Mouse (Mus musculus): ENCODE measurements at regions not wholly inside any gene's neighbourhood (a gene's known extent, or its start where the extent isn't known, plus 50 kb on each side); places are given as distances from the start of the nearest gene placed in this dataset.
A peak's percentile ranks its signal among the peaks of the same experiment; 100 is the strongest.

DNA sequence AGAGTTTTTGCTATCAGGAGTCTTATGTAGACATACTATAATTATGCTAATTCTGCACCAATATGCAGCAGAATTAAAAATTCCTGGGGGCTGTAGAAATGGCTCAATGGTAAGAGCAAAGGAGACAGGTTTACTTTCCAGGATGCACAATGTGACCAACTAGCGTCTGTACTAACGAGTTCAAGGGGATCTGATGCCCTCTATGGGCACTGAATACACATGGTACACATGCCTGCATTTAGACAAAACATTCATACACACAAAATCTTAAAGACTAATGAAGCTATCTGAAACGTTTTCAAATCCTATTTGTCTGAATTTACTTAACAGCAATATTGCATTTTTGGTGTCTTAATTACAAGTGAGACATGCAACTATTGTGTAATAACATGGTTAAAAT lies 254.8 kb downstream of the Etv1 start:
- Histone ChIP-seq H3K36me3 (replicated peaks in 1 of 2; ENCODE audit: control insufficient read depth in 1 of 2, insufficient read depth in 1 of 2, low read length in 1 of 2) (no peaks in the 10 kb centered on the region), H3K4me3 (replicated peaks in 1 of 3; ENCODE audit: low read depth in 2 of 3, low read length in 2 of 3, poor library complexity in 1 of 3) (no peak overlapping the region), H3K27me3 (replicated peaks) (no peaks in the 10 kb centered on the region), H3K79me2 (replicated peaks; ENCODE audit: control insufficient read depth, extremely low read depth, insufficient read depth, poor library complexity, severe bottlenecking) (no peaks in the 10 kb centered on the region), H3K9ac (ENCODE audit: insufficient read depth, low read depth) (no peak overlapping the region), H3K4me2 (ENCODE audit: insufficient read depth, low read depth, poor library complexity, severe bottlenecking) (no peak overlapping the region), H3K27ac (ENCODE audit: insufficient read depth, low read depth) (no peak overlapping the region), H3K4me1 (ENCODE audit: control insufficient read depth in 1 of 2, insufficient read depth in 2 of 2) (no peaks in the 10 kb centered on the region), H3K9me3 (replicated peaks; ENCODE audit: low read length) (no peaks in the 10 kb centered on the region)
- TF ChIP-seq SMC3 (IDR thresholded peaks at IDR 0.05; ENCODE audit: low read depth, low read length) (peak; percentile 75), ZNF384 (IDR thresholded peaks at IDR 0.05; ENCODE audit: low read depth, low read length) (no peak), RAD21 (IDR thresholded peaks at IDR 0.05; ENCODE audit: low read depth, low read length) (peak; percentile 81), MEF2A (IDR thresholded peaks at IDR 0.05; ENCODE audit: borderline replicate concordance, low read depth, low read length) (0 out of 2 replicates have a peak, but pooled peaks have one; percentile 17), NRF1 (IDR thresholded peaks at IDR 0.05; ENCODE audit: low read depth, low read length) (no peak), MAX (IDR thresholded peaks at IDR 0.05; ENCODE audit: low read length) (peak; percentile 59; the same call in 1 of the 2 replicates), ETS1 (conservative IDR thresholded peaks at IDR 0.05; ENCODE audit: low read depth, low read length) (no peak), E2F4 (IDR thresholded peaks at IDR 0.05; ENCODE audit: insufficient replicate concordance, low read depth, low read length) (no peak), USF1 (IDR thresholded peaks at IDR 0.05; ENCODE audit: low read depth, low read length) (no peak), GABPA (IDR thresholded peaks at IDR 0.05; ENCODE audit: insufficient replicate concordance, low read depth, low read length) (no peak), KAT2A (IDR thresholded peaks at IDR 0.05; ENCODE audit: insufficient replicate concordance, low read length) (no peak), ZC3H11A (IDR thresholded peaks at IDR 0.05; ENCODE audit: low read depth, low read length) (peak; percentile 32; the same call in 1 of the 2 replicates), MYC (IDR thresholded peaks at IDR 0.05; ENCODE audit: low read depth, low read length) (peak; percentile 79), CTCF (conservative IDR thresholded peaks at IDR 0.05 in 1 of 2, IDR thresholded peaks at IDR 0.05 in 1 of 2; ENCODE audit: low read depth in 2 of 2, low read length in 2 of 2) (peak; percentile 11 to 66; a peak in 2 of 4 replicates)
- in situ Hi-C loops (cut with MboI; ENCODE audit: low pct_ligation_motif_present, low pct_unique_long_range_greater_than_20kb, low sequenced_read_pairs), result no loop called here
- dilution Hi-C loops (cut with MboI; ENCODE audit: extremely low pct_ligation_motif_present, extremely low pct_unique_long_range_greater_than_20kb, low sequenced_read_pairs), result no loop called here
- peak; percentile 8 for DNase-seq (ENCODE audit: extremely low read depth)

DNA sequence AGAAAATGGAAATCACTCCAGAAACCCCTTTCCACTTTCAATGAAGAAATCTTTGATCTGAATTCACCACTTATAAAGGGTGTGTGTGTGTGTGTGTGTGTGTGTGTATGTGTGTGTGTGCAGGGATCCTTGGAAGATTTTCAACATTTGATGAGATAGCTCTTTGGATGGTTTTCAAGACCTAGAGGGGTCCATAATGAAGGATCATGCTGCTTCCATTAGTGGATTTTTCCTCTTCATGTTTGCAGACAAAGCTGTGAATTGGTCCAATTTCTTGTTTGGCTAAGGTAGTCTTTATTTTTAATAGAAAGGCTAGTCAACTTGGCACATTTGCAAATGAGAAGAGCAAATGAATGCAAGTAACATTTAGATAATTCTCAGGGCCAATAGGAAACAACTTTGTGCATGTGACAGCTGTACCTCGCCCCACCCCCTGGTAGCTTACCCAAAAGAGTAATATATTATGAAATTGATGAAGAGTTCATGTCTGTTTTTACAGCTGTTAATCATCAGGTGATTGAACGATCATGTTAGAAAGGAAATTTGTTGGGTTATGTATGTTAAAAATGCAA lies 257.4 kb downstream of the Etv1 start:
- H3K9me3 ChIP-seq (replicated peaks; ENCODE audit: low read length), result no peaks in the 10 kb centered on the region
- no peak overlapping the region for H3K9ac ChIP-seq (ENCODE audit: insufficient read depth, low read depth)
- no peaks in the 10 kb centered on the region for H3K36me3 ChIP-seq (replicated peaks in 1 of 2; ENCODE audit: control insufficient read depth in 1 of 2, insufficient read depth in 1 of 2, low read length in 1 of 2)
- no peaks in the 10 kb centered on the region for H3K27me3 ChIP-seq (replicated peaks)
- no peak for TF ChIP-seq CHD2 (IDR thresholded peaks at IDR 0.05; ENCODE audit: low read length)
- no peak for TF ChIP-seq ZKSCAN1 (IDR thresholded peaks at IDR 0.05; ENCODE audit: borderline replicate concordance, low read depth, low read length)
- TF ChIP-seq JUN (IDR thresholded peaks at IDR 0.05; ENCODE audit: insufficient read depth, low read depth, low read length), result no peak
- TF ChIP-seq MEF2A (IDR thresholded peaks at IDR 0.05; ENCODE audit: borderline replicate concordance, low read depth, low read length), result no peak
- TF ChIP-seq SMC3 (IDR thresholded peaks at IDR 0.05; ENCODE audit: low read depth, low read length), result no peak
- no peak for TF ChIP-seq ELF1 (IDR thresholded peaks at IDR 0.05; ENCODE audit: low read depth, low read length)
- TF ChIP-seq UBTF (IDR thresholded peaks at IDR 0.05; ENCODE audit: low read depth, low read length), result no peak
- TF ChIP-seq USF2 (conservative IDR thresholded peaks at IDR 0.05; ENCODE audit: low read depth, low read length), result no peak
- no peak for TF ChIP-seq MXI1 (IDR thresholded peaks at IDR 0.05; ENCODE audit: low read depth, low read length)
- no peak for TF ChIP-seq TCF12 (IDR thresholded peaks at IDR 0.05; ENCODE audit: low read depth, low read length)
- no peak for TF ChIP-seq MAZ (IDR thresholded peaks at IDR 0.05; ENCODE audit: low read depth, low read length)
- no peak for TF ChIP-seq KAT2A (IDR thresholded peaks at IDR 0.05; ENCODE audit: insufficient replicate concordance, low read length)
- no peak for TF ChIP-seq E2F4 (IDR thresholded peaks at IDR 0.05; ENCODE audit: insufficient replicate concordance, low read depth, low read length)
- no peak for TF ChIP-seq CTCF (conservative IDR thresholded peaks at IDR 0.05 in 1 of 2, IDR thresholded peaks at IDR 0.05 in 1 of 2; ENCODE audit: low read depth in 2 of 2, low read length in 2 of 2)
- no peak for TF ChIP-seq MAFK (IDR thresholded peaks at IDR 0.05; ENCODE audit: insufficient replicate concordance, low read length)
- TF ChIP-seq POLR2A (IDR thresholded peaks at IDR 0.05; ENCODE audit: low read depth, low read length), result no peak
- no peak for TF ChIP-seq ETS1 (conservative IDR thresholded peaks at IDR 0.05; ENCODE audit: low read depth, low read length)
- TF ChIP-seq ZNF384 (IDR thresholded peaks at IDR 0.05; ENCODE audit: low read depth, low read length), result no peak
- H3K4me2 ChIP-seq (ENCODE audit: insufficient read depth, low read depth, poor library complexity, severe bottlenecking), result no peak overlapping the region
- H3K27ac ChIP-seq (ENCODE audit: insufficient read depth, low read depth), result no peak overlapping the region
- no peaks in the 10 kb centered on the region for H3K4me1 ChIP-seq (ENCODE audit: control insufficient read depth in 1 of 2, insufficient read depth in 2 of 2)
- in situ Hi-C loops (cut with MboI; ENCODE audit: low pct_ligation_motif_present, low pct_unique_long_range_greater_than_20kb, low sequenced_read_pairs) (no loop called here), dilution Hi-C loops (cut with MboI; ENCODE audit: extremely low pct_ligation_motif_present, extremely low pct_unique_long_range_greater_than_20kb, low sequenced_read_pairs) (no loop called here)
- no peak for DNase-seq (ENCODE audit: extremely low read depth)
- H3K4me3 ChIP-seq (replicated peaks in 1 of 3; ENCODE audit: low read depth in 2 of 3, low read length in 2 of 3, poor library complexity in 1 of 3), result no peak overlapping the region
- H3K79me2 ChIP-seq (replicated peaks; ENCODE audit: control insufficient read depth, extremely low read depth, insufficient read depth, poor library complexity, severe bottlenecking), result no peaks in the 10 kb centered on the region
